ENCODE assay signal across 8 mouse cellular contexts in the genomic region with DNA sequence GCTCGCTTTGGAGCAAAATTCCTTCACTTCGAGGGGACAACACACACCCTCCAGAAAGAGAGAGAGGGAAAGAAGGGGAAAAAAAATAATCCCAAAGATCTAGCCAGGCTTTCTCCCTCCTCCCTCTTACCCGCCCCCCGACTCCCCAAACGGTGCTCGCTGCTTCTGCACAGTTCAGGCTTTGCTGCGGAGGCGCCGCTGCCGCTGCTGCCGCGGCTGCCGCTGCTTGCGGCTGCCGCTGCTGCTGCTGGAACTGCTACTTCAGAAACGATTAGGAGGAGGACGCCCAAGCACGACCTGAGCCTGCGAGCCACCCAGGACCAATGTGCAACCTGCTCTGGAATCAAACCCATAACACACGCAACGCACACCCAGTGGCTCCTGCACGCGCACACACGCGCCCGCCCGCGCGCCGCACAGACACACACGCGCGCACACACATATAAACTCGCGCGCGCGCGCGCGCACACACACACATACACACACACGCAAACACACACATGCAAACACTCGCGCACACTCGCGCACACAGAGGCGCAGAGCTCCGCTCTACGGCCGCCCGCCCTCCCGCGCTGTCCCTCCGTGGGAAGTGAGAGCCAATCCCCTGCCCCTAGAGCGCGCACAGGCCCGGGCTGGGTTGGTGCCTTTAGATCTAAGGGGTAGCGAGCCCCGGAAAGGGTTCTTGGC. TPM values are rescaled to one million over a fixed set of nuclear protein-coding genes. Genes with fewer than 3 reads are reported as not detected.
DNase-seq lines count a peak whose midpoint lies in the region; ATAC-seq and TF ChIP-seq lines count a peak whose summit lies in the region.

Gene Tenm2, minus strand, starts transcription at position 51 of the 687 bp plus-strand sequence.

- H3K27ac ChIP-seq in kidney, adult 2 months (ENCODE audit: insufficient read depth, low read depth, low read length), result no peak within 1 kb of the TSS
- no peak within 1 kb of the TSS for H3K27ac ChIP-seq in liver, embryonic 16.5 days (ENCODE audit: low read length)

- H3K9ac ChIP-seq in liver, embryonic 16.5 days (ENCODE audit: low read depth, low read length), result no peak within 1 kb of the TSS

- TF ChIP-seq CTCF in kidney, adult 2 months (conservative IDR thresholded peaks at IDR 0.05; ENCODE audit: insufficient read depth, insufficient read length, low read depth, low read length), result no peak

- no peaks in the 10 kb centered on the region for H3K36me3 ChIP-seq in kidney, adult 2 months (ENCODE audit: control insufficient read depth, insufficient read depth, low read length)
- H3K36me3 ChIP-seq in liver, embryonic 16.5 days (ENCODE audit: control insufficient read depth, insufficient read depth), result no peaks in the 10 kb centered on the region

- H3K4me3 ChIP-seq in kidney, adult 2 months (ENCODE audit: insufficient read depth, low read depth, low read length), result peak within 1 kb of the TSS; percentile 53
- H3K4me3 ChIP-seq in liver, embryonic 16.5 days (ENCODE audit: low read depth, low read length), result peak within 1 kb of the TSS; percentile 48

- no peaks in the 10 kb centered on the region for H3K9me3 ChIP-seq in liver, embryonic 16.5 days (replicated peaks; ENCODE audit: control insufficient read depth, low read length)

- H3K4me2 ChIP-seq in liver, embryonic 16.5 days (ENCODE audit: low read depth, low read length), result peak within 1 kb of the TSS; percentile 63

- no peaks in the 10 kb centered on the region for H3K4me1 ChIP-seq in kidney, adult 2 months (ENCODE audit: control insufficient read depth, insufficient read depth, low read length)
- H3K4me1 ChIP-seq in liver, embryonic 16.5 days (ENCODE audit: control insufficient read depth, low read depth, low read length), result no peaks in the 10 kb centered on the region

- no peak for TF ChIP-seq POLR2A in kidney, adult 2 months (IDR thresholded peaks at IDR 0.05; ENCODE audit: low read depth, low read length)

- ATAC-seq in liver, embryonic 16.5 days (ENCODE audit: low read depth), result no peak

- under 1% methylated on average over 59 of the region's 59 CpGs for WGBS in kidney, adult 2 months
- under 1% methylated on average over 59 of the region's 59 CpGs for WGBS in liver, embryonic 16.5 days (ENCODE audit: insufficient replicate concordance)

- H3K27me3 ChIP-seq in kidney, adult 2 months (replicated peaks; ENCODE audit: control insufficient read depth, insufficient read depth, low read length), result peaks cover 5% of the 10 kb centered on the region; the same call in 1 of the 2 replicates
- peaks cover 22% of the 10 kb centered on the region for H3K27me3 ChIP-seq in liver, embryonic 16.5 days (ENCODE audit: control insufficient read depth, insufficient read depth, low read depth, low read length)

- no peak for DNase-seq in kidney, adult 2 months
- DNase-seq in kidney, adult 8-10 months, result no peak
- DNase-seq in cerebellum, adult 9-11 months, result peak; percentile 76
- peak; percentile 68 for DNase-seq in frontal cortex, postnatal 10 days (ENCODE audit: low spot score in 2 of 2)
- DNase-seq in kidney, postnatal 4 days, result peak; percentile 64 to 74
- peak; percentile 79 for DNase-seq in right cerebral cortex, adult 18-20 months
- DNase-seq in MN1 (ENCODE audit: low spot score), result no peak

RNA-seq across cellular contexts. Expression of gene Tenm2, which starts in this region (rescaled TPM):
- polyA plus RNA-seq in kidney, adult 2 months (2012; rRNA removed), result 0.61 and 0.76 TPM in 2 replicates
- 0.01 TPM in 2 replicates for polyA plus RNA-seq in liver, embryonic 16.5 days (2015; fragmentation: Nextera tagmentation; extraction: Ambion mirVana)

Comparison
In these comparisons a context has a peak if more than half of its experiments do, and no peak if none do; other contexts are left out.
1. DNase-seq: peak in cerebellum, adult 9-11 months (single experiment), frontal cortex, postnatal 10 days (2 of 2), kidney, postnatal 4 days (2 of 2) and right cerebral cortex, adult 18-20 months (single experiment); none in kidney, adult 2 months (single experiment), kidney, adult 8-10 months (0 of 2) and MN1 (single experiment).